25 mouse cellular contexts compared by ENCODE assay signal in the genomic region with DNA sequence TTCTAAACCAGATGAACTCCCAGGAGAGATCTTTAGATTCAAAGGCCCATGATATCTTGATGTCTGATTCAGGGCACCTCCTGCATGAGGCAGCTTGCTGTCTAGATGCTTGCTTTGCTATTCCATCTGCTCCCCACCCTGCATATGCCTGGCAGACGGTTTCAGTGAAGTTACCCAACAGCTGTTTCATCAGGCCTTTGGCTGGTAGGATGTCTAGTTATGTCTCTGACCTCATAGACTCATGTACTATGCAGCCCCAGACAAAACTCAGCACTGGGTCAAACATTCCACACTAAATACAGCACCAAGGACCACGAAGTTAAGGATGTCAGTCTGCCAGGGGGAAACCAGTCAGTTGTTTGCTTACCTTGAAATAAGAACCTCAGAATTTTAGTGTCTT. TPM values are rescaled to one million over a fixed set of nuclear protein-coding genes. Genes with fewer than 3 reads are reported as not detected.
DNase-seq lines count a peak whose midpoint lies in the region; ATAC-seq lines count a peak whose summit lies in the region.
"Had no signal": no experiment of that assay in that cellular context is flagged by ENCODE, and none has a peak within 500 bp of the region (broad histone marks: within the 10 kb centered on the region; RNA-seq: fewer than 3 reads in every experiment).

No protein-coding gene starts in this region.

- H3K4me2 ChIP-seq in kidney, embryonic 15.5 days, result no peak overlapping the region
- no peak overlapping the region for H3K4me2 ChIP-seq in forebrain, embryonic 14.5 days (ENCODE audit: low read length)
- H3K4me2 ChIP-seq: hindbrain, embryonic 13.5 days; midbrain, embryonic 13.5 days had no signal

- H3K27me3 ChIP-seq in kidney, embryonic 15.5 days, result no peaks in the 10 kb centered on the region
- no peaks in the 10 kb centered on the region for H3K27me3 ChIP-seq in forebrain, embryonic 14.5 days (replicated peaks; ENCODE audit: control insufficient read depth, insufficient read depth, low read length)
- H3K27me3 ChIP-seq: CH12.LX; hindbrain, embryonic 13.5 days; midbrain, embryonic 13.5 days had no signal

- H3K4me1 ChIP-seq in kidney, embryonic 15.5 days, result no peaks in the 10 kb centered on the region
- H3K4me1 ChIP-seq in forebrain, embryonic 14.5 days (ENCODE audit: control insufficient read depth, insufficient read depth, low read length), result no peaks in the 10 kb centered on the region
- H3K4me1 ChIP-seq: forebrain, embryonic 10.5 days; hindbrain, embryonic 13.5 days; midbrain, embryonic 13.5 days had no signal

- H3K4me3 ChIP-seq in kidney, embryonic 15.5 days (replicated peaks), result no peak overlapping the region
- H3K4me3 ChIP-seq in forebrain, embryonic 14.5 days (ENCODE audit: low read depth, low read length), result no peak overlapping the region
- H3K4me3 ChIP-seq: forebrain, embryonic 10.5 days; hindbrain, embryonic 13.5 days; megakaryocyte, embryonic 14.5 days; midbrain, embryonic 13.5 days had no signal

- no peaks in the 10 kb centered on the region for H3K36me3 ChIP-seq in kidney, embryonic 15.5 days
- H3K36me3 ChIP-seq in forebrain, embryonic 14.5 days (ENCODE audit: control insufficient read depth, insufficient read depth, low read length), result no peaks in the 10 kb centered on the region
- H3K36me3 ChIP-seq: forebrain, embryonic 10.5 days; G1E; hindbrain, embryonic 13.5 days; midbrain, embryonic 13.5 days had no signal

- H3K27ac ChIP-seq in kidney, embryonic 15.5 days, result no peak overlapping the region
- no peak overlapping the region for H3K27ac ChIP-seq in forebrain, embryonic 14.5 days (ENCODE audit: low read depth, low read length)
- H3K27ac ChIP-seq: forebrain, embryonic 10.5 days; hindbrain, embryonic 13.5 days; kidney, postnatal 0 days; midbrain, embryonic 13.5 days had no signal

- peak; percentile 17 for DNase-seq in layer of hippocampus, adult 9-11 months
- DNase-seq in layer of hippocampus, postnatal 25 days (ENCODE audit: extremely low spot score in 1 of 2, low spot score in 1 of 2), result no peak
- DNase-seq in ovary, adult 18-20 months (ENCODE audit: low spot score), result peak; percentile 10
- DNase-seq in ovary, postnatal 10 days (ENCODE audit: low spot score), result no peak
- peak; percentile 54 for DNase-seq in fibroblast of lung, adult 2 months (ENCODE audit: low read depth)
- no peak for DNase-seq in forebrain, embryonic 14.5 days (ENCODE audit: low spot score)
- DNase-seq: B cell, adult 2 months; cerebellum, adult 8-10 months; cerebellum, postnatal 36 days; gastrocnemius, postnatal 25 days; kidney, adult 18-20 months; lung, adult 18-20 months; lung, postnatal 14 days; right cerebral cortex, adult 18-20 months; right cerebral cortex, postnatal 4 days; thymus, postnatal 14 days had no signal

- ATAC-seq in kidney, embryonic 15.5 days (replicated peaks; ENCODE audit: low FRiP score), result no peak
- ATAC-seq in forebrain, embryonic 14.5 days, result no peak
- ATAC-seq: activated CD4-positive, CD25-positive, alpha-beta regulatory T cell, adult 4 months; midbrain, embryonic 13.5 days had no signal

- 67% methylated on average over 2 of the region's 2 CpGs for WGBS in kidney, embryonic 15.5 days
- WGBS in forebrain, embryonic 14.5 days, result 77% methylated on average over 2 of the region's 2 CpGs

- no peaks in the 10 kb centered on the region for H3K9me3 ChIP-seq in kidney, embryonic 15.5 days (replicated peaks)
- no peaks in the 10 kb centered on the region for H3K9me3 ChIP-seq in forebrain, embryonic 14.5 days (replicated peaks; ENCODE audit: control insufficient read depth, low read length)
- H3K9me3 ChIP-seq: forebrain, embryonic 10.5 days; G1E; hindbrain, embryonic 13.5 days; megakaryocyte, embryonic 14.5 days; midbrain, embryonic 13.5 days had no signal

- H3K9ac ChIP-seq in kidney, embryonic 15.5 days, result no peak overlapping the region
- no peak overlapping the region for H3K9ac ChIP-seq in forebrain, embryonic 14.5 days (ENCODE audit: low read length)
- H3K9ac ChIP-seq: hindbrain, embryonic 13.5 days; midbrain, embryonic 13.5 days had no signal

RNA-seq across cellular contexts. Expression of a gene that starts 6.4 kb away (rescaled TPM):
- total RNA-seq in layer of hippocampus, postnatal 25 days (2021), result 10 to 100 TPM; 15.9 to 18.4 TPM
- polyA plus RNA-seq in kidney, embryonic 15.5 days (2015; fragmentation: Nextera tagmentation; extraction: Ambion mirVana), result 43.3 and 47.9 TPM in 2 replicates
- 20.1 and 30.2 TPM in 2 replicates for polyA plus RNA-seq in forebrain, embryonic 14.5 days (2014; fragmentation: Nextera tagmentation; extraction: Ambion mirVana)

Comparison
In these comparisons a context has a peak if more than half of its experiments do, and no peak if none do; other contexts are left out.
1. DNase-seq: peak in layer of hippocampus, adult 9-11 months (single experiment), ovary, adult 18-20 months (single experiment) and fibroblast of lung, adult 2 months (single experiment); none in layer of hippocampus, postnatal 25 days (0 of 2), ovary, postnatal 10 days (single experiment) and forebrain, embryonic 14.5 days (single experiment).